Mouse (Mus musculus) urinary bladder, adult 18-20 months (tissue): Measurements from ENCODE around the gene Efcab2.

Source experiments
- DNase-seq, 2 experiments: peaks; one replicate each; pipeline ENCODE4 v3.0.0; 2022; ENCODE audit warnings: low spot score in 2 of 2, mixed read lengths in 2 of 2

Efcab2 gene

GRCm38 (mm10) chr1:178405951-178406711, at the start of gene Efcab2:
Gene Efcab2, plus strand, starts transcription at chr1:178406085.
- peak; percentile 88 for DNase-seq

DNA sequence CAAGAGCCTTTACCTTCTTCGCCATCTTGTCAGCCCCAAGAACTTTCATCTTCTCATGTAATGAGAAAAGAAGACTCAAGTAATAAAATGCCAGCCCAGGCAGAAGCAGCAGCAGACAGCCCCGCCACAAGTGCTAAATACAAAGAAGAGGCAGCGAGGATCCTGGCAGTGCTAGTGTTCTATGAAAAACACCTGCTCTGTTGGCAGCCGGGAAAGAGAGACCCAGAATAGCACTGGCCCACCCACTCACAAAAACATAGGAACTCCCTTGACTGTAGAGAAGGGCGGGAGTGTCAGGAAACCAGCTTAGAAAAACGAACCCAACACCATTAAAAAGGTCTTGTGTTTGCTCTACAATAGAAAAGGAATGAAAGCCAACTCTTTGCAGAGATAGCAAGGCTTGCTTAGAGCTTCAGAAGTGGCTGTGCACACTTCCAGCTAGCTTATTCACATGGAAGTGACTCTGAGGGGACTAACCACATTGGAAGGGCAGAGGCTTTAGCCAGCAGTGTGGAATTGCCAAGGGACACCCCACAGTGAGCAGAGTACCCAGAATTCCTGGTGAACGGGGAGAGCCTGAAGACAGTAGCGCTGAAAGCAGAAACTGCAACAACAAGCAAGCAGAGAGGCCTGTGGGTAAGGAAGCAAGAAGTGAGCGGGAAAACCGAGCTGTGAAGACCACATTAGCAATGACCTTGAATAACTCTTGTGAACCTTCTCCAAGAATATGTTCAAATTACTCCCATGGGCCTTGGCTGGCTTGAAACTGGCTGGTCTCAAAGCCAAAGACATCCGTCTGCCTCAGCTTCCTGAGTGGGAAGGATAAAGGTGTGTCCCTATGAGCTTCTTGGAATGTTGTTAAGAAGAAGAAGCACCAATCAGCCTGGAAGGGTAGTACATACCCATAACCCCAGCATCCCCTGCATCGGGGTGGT, 47.8 kb upstream of the Efcab2 start:
- DNase-seq: no peak

GRCm38 (mm10) chr1:178360264-178360663, 45.6 kb upstream of the Efcab2 start:
- no peak for DNase-seq

GRCm38 (mm10) chr1:178360702-178361101, 45.2 kb upstream of the Efcab2 start:
- no peak for DNase-seq

- no peak for DNase-seq
Measured at GRCm38 (mm10) chr1:178365171-178365570, 40.7 kb upstream of the Efcab2 start.

GRCm38 (mm10) chr1:178368121-178368520, 37.8 kb upstream of the Efcab2 start:
- no peak for DNase-seq

GRCm38 (mm10) chr1:178368548-178369271, 37.2 kb upstream of the Efcab2 start:
- peak; percentile 80 to 87 for DNase-seq

- peak; percentile 3 to 15 for DNase-seq
Measured at GRCm38 (mm10) chr1:178369272-178369651, 36.6 kb upstream of the Efcab2 start.

GRCm38 (mm10) chr1:178372681-178373080, 33.2 kb upstream of the Efcab2 start:
- no peak for DNase-seq

DNA sequence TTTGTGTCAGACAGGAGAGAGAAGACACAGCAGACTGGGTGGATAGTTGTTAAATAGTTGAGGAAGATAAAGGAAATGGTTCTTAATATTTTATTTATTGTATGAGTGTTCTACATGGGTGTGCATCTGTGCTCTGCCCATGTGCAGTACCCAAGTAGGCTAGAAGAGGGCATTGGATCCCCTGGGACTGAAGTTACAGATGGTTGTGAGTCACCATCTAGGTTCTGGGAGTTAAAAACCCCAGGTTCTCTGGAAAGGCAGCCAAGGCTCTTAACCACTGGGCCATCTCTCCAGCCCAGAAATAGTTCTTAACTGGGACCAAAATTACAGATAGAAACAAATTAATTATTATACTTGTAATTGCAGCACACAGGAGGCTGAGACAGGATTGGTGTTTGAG, 30.5 kb upstream of the Efcab2 start:
- DNase-seq: no peak

GRCm38 (mm10) chr1:178376061-178376460, 29.8 kb upstream of the Efcab2 start:
- no peak for DNase-seq

GRCm38 (mm10) chr1:178376907-178377306, 29.0 kb upstream of the Efcab2 start:
- no peak for DNase-seq

GRCm38 (mm10) chr1:178378115-178378514, 27.8 kb upstream of the Efcab2 start:
- DNase-seq: no peak

DNA sequence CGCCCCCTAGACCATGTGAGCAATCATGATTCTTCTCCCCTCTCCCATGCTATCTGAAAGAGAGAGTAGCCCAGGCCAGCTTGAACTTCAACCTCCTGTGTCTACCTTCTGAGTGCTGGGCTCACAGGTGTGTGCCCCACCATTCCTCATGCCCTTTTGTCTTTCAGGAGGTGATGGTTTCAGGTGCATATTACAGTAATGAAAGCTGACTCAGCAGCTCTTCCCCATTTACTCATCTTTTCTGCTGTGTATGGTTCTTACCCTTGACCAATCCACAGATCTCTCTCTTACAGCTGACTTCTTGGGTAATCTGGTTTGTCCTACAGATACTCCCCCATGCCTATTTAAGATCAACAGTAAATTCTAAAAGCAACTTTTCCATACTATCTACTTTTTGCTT, 26.7 kb upstream of the Efcab2 start:
- no peak for DNase-seq

- peak in 1 of 2 experiments; percentile 12 for DNase-seq
Measured at GRCm38 (mm10) chr1:178382165-178382564, 23.7 kb upstream of the Efcab2 start.

GRCm38 (mm10) chr1:178388802-178389201, 17.1 kb upstream of the Efcab2 start:
- no peak for DNase-seq

- no peak for DNase-seq
Measured at GRCm38 (mm10) chr1:178389401-178389800, 16.5 kb upstream of the Efcab2 start.

DNA sequence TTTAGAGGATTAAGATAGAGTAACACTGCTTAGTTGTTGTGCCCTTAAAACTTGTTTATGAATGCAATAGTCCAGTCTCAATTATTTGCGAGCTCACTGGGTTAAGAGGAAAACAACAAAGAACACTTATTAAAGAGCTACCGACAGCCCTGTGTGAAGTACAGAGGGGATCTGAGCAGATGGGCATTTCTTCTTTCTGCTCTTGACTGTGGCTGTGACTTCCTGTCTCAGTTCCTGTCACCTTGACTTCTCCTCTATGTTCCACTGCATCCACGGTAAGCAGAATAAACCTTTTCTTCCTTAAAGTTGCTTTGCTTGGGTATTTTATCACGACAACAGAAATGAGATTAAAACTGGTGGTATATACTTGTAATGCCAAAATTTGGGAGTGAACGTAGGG, 12.9 kb upstream of the Efcab2 start:
- no peak for DNase-seq

DNA sequence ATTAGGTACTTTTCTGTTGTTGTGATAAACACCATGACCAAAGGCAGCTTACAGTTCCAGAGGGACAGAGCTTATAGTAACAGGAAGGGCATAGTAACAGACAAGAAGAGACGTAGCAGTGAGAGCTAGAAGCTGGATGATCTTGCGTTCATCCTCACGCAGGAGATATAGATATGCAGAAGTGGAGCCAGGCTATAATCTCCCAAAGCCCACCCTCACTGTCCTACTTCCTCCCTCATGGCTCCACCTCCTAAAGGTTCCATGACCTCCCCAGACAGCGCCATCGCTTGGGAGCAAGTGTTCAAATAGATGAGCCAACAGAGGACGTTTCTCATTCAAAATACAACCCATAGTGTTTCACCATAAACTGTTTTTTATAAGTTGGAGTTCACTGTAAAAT, 10.8 kb upstream of the Efcab2 start:
- no peak for DNase-seq

- DNase-seq: no peak
Measured at GRCm38 (mm10) chr1:178396383-178396782, 9.5 kb upstream of the Efcab2 start.

DNA sequence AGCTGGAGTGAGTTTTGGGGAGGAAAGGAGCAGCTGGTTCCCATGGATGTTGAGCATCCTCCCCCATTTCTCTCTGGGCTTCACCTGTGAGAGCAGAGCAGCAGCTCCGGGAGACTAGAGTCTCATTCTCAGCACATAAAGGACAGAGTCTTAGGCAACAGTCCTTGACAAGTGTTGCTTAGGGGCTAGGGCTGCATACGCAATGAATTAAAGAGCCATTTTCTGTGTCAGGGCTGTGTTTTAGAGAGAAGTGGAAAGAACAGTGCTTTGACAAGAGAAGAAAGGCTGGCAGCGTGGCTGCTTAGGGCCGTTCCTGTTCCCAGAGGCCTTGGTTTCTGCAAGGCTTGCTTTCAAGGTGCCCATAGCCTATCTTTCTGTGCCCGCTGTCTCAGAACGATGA, 6.0 kb upstream of the Efcab2 start:
- DNase-seq: no peak

GRCm38 (mm10) chr1:178400652-178401051, 5.2 kb upstream of the Efcab2 start:
- DNase-seq: no peak
